Mouse (Mus musculus) myocyte (in vitro differentiated cells): Measurements from ENCODE around the gene Pde7b.

Source experiments
- MAX ChIP-seq: IDR thresholded peaks from one replicate; pipeline ENCODE4 v1.6.1; 2011; ENCODE audit warnings: low read depth, mild to moderate bottlenecking, control low read depth
- POLR2A ChIP-seq: IDR thresholded peaks from one replicate; pipeline ENCODE4 v1.6.1; 2011; ENCODE audit warnings: low read depth, mild to moderate bottlenecking, control low read depth, moderate library complexity; ENCODE audit not compliant: insufficient read length
- USF1 ChIP-seq: IDR thresholded peaks from one replicate; pipeline ENCODE4 v1.6.1; 2011; ENCODE audit warnings: low read depth, mild to moderate bottlenecking, control low read depth, moderate library complexity

GRCm38 (mm10) chr10:20567684-20568236 is 157.1 kb downstream of the Pde7b start:
- TF ChIP-seq USF1 (no peak), MAX (no peak), POLR2A (no peak)
